Mouse (Mus musculus): ENCODE measurements around the gene Fam172a. TPM values are rescaled to one million over a fixed set of nuclear protein-coding genes. Genes with fewer than 3 reads are reported as not detected.

Gene Fam172a
- polyA plus RNA-seq, 1 experiment = 4.0 TPM

DNA sequence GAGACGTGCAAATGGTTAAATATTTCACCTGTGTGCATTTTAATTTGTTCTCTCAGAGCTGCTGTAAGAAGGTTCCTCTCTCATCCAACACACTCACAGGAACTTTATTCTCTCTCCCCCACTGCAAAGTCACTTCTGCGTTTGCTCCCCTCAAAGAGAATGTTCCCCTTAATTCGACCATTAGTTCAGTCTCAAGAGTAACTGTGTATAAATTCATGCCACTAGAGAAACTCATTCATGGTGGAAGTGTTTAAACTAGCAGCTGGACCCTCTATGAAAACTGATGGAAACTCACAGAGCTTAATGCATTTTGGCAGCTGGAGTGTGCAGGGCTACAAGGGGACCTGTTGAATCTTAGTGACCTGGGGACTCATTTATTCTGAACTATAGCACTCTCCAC is 471.0 kb downstream of the Fam172a start:
- Histone ChIP-seq H3K4me3 (ENCODE audit: control insufficient read depth, low read depth, low read length) (no peak overlapping the region), H3K4me1 (ENCODE audit: control insufficient read depth, insufficient read depth, low read length) (peaks cover 3% of the 10 kb centered on the region; the same call in 1 of the 2 replicates), H3K27me3 (ENCODE audit: control insufficient read depth, insufficient read depth, low read length) (no peaks in the 10 kb centered on the region), H3K27ac (ENCODE audit: control insufficient read depth, insufficient read depth, low read depth, low read length) (no peak overlapping the region), H3K36me3 (ENCODE audit: control insufficient read depth, insufficient read depth, low read length) (no peaks in the 10 kb centered on the region)
- TF ChIP-seq POLR2A (IDR thresholded peaks at IDR 0.05; ENCODE audit: control insufficient read depth, low read depth, low read length) (no peak), CTCF (IDR thresholded peaks at IDR 0.05; ENCODE audit: control insufficient read depth, insufficient read depth, insufficient replicate concordance, low read depth, low read length) (no peak)

DNA sequence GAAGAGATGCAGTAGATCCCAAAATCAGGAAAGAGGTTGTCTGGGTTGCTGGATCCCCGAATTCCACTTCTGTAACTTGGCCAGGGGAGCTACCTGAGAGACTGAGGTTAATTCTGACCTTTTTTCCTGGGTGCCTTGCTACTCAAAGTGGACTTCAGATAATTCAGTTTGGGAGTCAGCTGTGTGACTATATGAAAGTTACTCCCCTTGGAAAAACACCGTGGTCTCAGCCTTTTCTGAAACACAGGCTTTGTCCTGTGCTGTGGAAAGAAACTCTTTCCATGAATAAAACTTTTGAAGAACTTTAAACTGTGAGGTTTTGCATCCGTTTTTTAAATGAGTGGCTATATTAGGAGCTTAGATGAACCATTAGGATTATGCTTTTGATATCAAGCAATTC is 472.4 kb downstream of the Fam172a start:
- Histone ChIP-seq H3K4me3 (ENCODE audit: control insufficient read depth, low read depth, low read length) (no peak overlapping the region), H3K36me3 (ENCODE audit: control insufficient read depth, insufficient read depth, low read length) (no peaks in the 10 kb centered on the region), H3K27me3 (ENCODE audit: control insufficient read depth, insufficient read depth, low read length) (no peaks in the 10 kb centered on the region), H3K27ac (ENCODE audit: control insufficient read depth, insufficient read depth, low read depth, low read length) (no peak overlapping the region), H3K4me1 (ENCODE audit: control insufficient read depth, insufficient read depth, low read length) (peaks cover 5% of the 10 kb centered on the region)
- no peak for TF ChIP-seq POLR2A (IDR thresholded peaks at IDR 0.05; ENCODE audit: control insufficient read depth, low read depth, low read length)

DNA sequence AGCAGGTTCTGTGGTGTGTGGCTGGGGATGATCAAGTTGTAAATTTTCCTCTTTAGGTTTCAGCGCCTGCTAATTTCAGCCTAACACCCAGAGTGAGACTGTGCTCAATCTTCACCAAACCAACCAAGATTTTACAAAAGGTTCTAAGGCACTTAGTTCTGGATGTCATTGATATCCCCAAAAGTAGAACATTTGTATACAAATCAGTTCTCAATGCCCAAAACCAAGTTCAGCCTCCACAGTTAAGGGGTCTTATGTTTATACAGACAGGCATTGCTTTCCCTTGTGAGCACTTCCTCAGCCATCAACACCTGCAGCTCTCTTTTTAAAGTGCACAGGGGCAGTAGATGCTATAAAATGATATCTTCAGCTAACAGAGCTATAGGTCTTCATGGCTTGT is 473.1 kb downstream of the Fam172a start:
- Histone ChIP-seq H3K4me3 (ENCODE audit: control insufficient read depth, low read depth, low read length) (no peak overlapping the region), H3K27me3 (ENCODE audit: control insufficient read depth, insufficient read depth, low read length) (no peaks in the 10 kb centered on the region), H3K27ac (ENCODE audit: control insufficient read depth, insufficient read depth, low read depth, low read length) (no peak overlapping the region), H3K4me1 (ENCODE audit: control insufficient read depth, insufficient read depth, low read length) (peaks cover 11% of the 10 kb centered on the region), H3K36me3 (ENCODE audit: control insufficient read depth, insufficient read depth, low read length) (no peaks in the 10 kb centered on the region)
- TF ChIP-seq CTCF (IDR thresholded peaks at IDR 0.05; ENCODE audit: control insufficient read depth, insufficient read depth, insufficient replicate concordance, low read depth, low read length) = no peak
- no peak for TF ChIP-seq POLR2A (IDR thresholded peaks at IDR 0.05; ENCODE audit: control insufficient read depth, low read depth, low read length)

DNA sequence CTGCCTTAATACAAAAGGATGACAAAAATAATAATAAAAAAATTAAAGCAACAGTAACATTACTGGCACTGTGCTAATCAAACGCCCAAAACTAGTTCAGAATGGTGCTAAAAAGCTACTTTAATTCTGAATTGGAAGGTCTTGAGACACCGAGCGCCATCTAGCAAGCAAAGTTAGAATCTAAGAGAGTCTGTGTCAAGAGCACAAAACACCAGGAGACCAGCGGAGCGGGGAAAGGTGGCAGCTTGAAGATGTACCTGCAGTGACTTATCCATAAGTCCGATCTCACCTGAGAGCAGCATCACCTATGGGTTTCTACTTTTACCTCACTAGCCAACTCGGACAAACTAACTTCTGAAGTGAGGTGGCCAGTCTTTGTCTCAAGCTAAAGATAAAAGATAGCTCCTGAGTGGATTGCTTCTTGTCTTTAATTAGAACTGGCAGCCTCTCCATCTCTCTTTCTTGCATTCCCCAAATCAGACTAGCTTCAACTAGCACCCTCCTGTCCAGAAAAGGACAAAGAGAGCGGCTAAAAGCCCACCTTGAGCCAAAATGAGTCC is 474.1 kb downstream of the Fam172a start:
- TF ChIP-seq POLR2A (IDR thresholded peaks at IDR 0.05; ENCODE audit: control insufficient read depth, low read depth, low read length) (no peak), CTCF (IDR thresholded peaks at IDR 0.05; ENCODE audit: control insufficient read depth, insufficient read depth, insufficient replicate concordance, low read depth, low read length) (no peak)
- no peak overlapping the region for H3K4me3 ChIP-seq (ENCODE audit: control insufficient read depth, low read depth, low read length)
- no peaks in the 10 kb centered on the region for H3K27me3 ChIP-seq (ENCODE audit: control insufficient read depth, insufficient read depth, low read length)
- no peak overlapping the region for H3K27ac ChIP-seq (ENCODE audit: control insufficient read depth, insufficient read depth, low read depth, low read length)
- H3K36me3 ChIP-seq (ENCODE audit: control insufficient read depth, insufficient read depth, low read length) = no peaks in the 10 kb centered on the region
- peaks cover 11% of the 10 kb centered on the region for H3K4me1 ChIP-seq (ENCODE audit: control insufficient read depth, insufficient read depth, low read length)

DNA sequence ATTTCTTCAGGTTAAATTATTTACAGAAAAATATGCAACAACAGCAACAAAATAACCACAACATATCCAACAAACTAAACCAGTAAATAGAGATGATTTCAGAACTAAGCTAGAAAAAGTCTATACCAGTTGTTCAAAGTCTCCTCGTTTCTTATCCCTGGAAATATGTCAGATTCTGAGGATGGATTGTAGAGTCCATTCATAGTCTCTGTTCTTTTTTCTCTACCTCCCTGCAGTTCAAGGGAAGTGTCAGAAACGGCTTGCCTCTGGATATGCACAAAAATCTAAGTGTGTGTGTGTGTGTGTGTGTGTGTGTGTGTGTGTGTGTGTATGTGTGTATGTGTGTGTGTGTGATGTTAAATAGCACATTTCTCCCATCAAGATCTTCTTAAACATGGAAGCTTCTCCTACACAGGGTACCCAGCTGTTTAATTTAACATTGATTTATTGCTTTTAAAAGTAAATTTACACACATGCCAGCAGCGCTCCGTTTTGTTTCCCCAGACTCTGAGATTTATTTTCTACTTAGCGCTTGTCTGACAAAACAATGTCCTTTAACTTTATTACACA is 475.6 kb downstream of the Fam172a start:
- Histone ChIP-seq H3K27ac (ENCODE audit: control insufficient read depth, insufficient read depth, low read depth, low read length) (no peak overlapping the region), H3K36me3 (ENCODE audit: control insufficient read depth, insufficient read depth, low read length) (no peaks in the 10 kb centered on the region), H3K27me3 (ENCODE audit: control insufficient read depth, insufficient read depth, low read length) (peaks cover 4% of the 10 kb centered on the region; the same call in 1 of the 2 replicates), H3K4me3 (ENCODE audit: control insufficient read depth, low read depth, low read length) (no peak overlapping the region), H3K4me1 (ENCODE audit: control insufficient read depth, insufficient read depth, low read length) (peaks cover 12% of the 10 kb centered on the region)
- TF ChIP-seq CTCF (IDR thresholded peaks at IDR 0.05; ENCODE audit: control insufficient read depth, insufficient read depth, insufficient replicate concordance, low read depth, low read length) (no peak), POLR2A (IDR thresholded peaks at IDR 0.05; ENCODE audit: control insufficient read depth, low read depth, low read length) (no peak)

DNA sequence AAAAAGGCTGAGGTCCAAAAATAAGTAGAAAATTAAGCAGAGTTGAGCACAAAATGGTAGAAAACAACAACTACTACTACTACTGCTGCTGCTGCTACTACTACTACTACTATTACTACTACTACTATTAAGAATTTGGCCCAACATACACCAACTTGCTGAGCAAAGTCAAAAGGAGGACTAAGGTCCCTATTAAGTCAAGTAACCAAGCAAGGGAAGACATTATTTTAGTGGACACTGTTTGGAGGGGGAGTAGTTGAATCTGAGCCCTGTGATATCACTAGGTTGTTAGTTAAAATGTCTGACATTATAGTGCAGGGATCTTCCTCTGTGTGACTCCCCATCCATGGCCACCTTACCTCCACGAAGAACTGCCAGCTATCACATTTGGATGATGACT is 476.2 kb downstream of the Fam172a start:
- Histone ChIP-seq H3K4me1 (ENCODE audit: control insufficient read depth, insufficient read depth, low read length) (peaks cover 12% of the 10 kb centered on the region), H3K27me3 (ENCODE audit: control insufficient read depth, insufficient read depth, low read length) (peaks cover 4% of the 10 kb centered on the region; the same call in 1 of the 2 replicates), H3K4me3 (ENCODE audit: control insufficient read depth, low read depth, low read length) (no peak overlapping the region), H3K27ac (ENCODE audit: control insufficient read depth, insufficient read depth, low read depth, low read length) (no peak overlapping the region), H3K36me3 (ENCODE audit: control insufficient read depth, insufficient read depth, low read length) (no peaks in the 10 kb centered on the region)
- no peak for TF ChIP-seq CTCF (IDR thresholded peaks at IDR 0.05; ENCODE audit: control insufficient read depth, insufficient read depth, insufficient replicate concordance, low read depth, low read length)
- no peak for TF ChIP-seq POLR2A (IDR thresholded peaks at IDR 0.05; ENCODE audit: control insufficient read depth, low read depth, low read length)

DNA sequence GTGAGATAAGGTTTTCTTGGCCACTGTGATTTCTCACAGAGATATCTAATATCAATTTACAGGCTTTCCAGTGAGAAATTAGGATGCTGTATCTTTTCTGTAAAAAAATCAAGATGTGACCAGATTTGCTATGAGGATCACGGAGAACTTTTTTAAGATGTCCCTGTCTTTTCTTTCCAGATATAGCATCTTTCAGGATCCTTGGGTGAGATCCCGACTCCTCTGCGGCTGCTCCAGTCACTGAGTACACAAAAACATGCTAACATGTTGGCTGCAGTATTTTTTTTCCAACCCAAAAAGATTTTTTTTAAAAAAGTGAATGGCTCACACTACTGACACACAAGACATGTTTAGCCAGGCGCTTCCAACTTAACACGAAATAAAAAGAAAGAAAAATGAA is 476.9 kb downstream of the Fam172a start:
- Histone ChIP-seq H3K27ac (ENCODE audit: control insufficient read depth, insufficient read depth, low read depth, low read length) (no peak overlapping the region), H3K27me3 (ENCODE audit: control insufficient read depth, insufficient read depth, low read length) (peaks cover 4% of the 10 kb centered on the region; the same call in 1 of the 2 replicates), H3K4me1 (ENCODE audit: control insufficient read depth, insufficient read depth, low read length) (peaks cover 12% of the 10 kb centered on the region), H3K4me3 (ENCODE audit: control insufficient read depth, low read depth, low read length) (no peak overlapping the region), H3K36me3 (ENCODE audit: control insufficient read depth, insufficient read depth, low read length) (no peaks in the 10 kb centered on the region)
- no peak for TF ChIP-seq CTCF (IDR thresholded peaks at IDR 0.05; ENCODE audit: control insufficient read depth, insufficient read depth, insufficient replicate concordance, low read depth, low read length)
- no peak for TF ChIP-seq POLR2A (IDR thresholded peaks at IDR 0.05; ENCODE audit: control insufficient read depth, low read depth, low read length)

Data from testis, adult 2 months (tissue).